Mouse (Mus musculus) MEL (cell line): ENCODE data around the gene Ephb2. TPM values are rescaled to one million over a fixed set of nuclear protein-coding genes. Genes with fewer than 3 reads are reported as not detected.

Experiments used
- DNase-seq: peaks from one replicate; pipeline ENCODE4 v3.0.0; 2011; ENCODE audit warnings: low read depth, low spot score
- H3K27ac ChIP-seq: 2 replicates; pipeline ENCODE4 v1.5.1; 2012; ENCODE audit warnings: low read depth, mild to moderate bottlenecking, control low read depth, low read length, moderate library complexity; ENCODE audit not compliant: control insufficient read depth
- H3K27me3 ChIP-seq, 2 experiments: fragments of 150-350 bp in 1 of 2; sonication (generic) in 1 of 2; 2 replicates each; pipeline ENCODE4 v1.6.1; 2012; ENCODE audit warnings: low read length in 2 of 2, mild to moderate bottlenecking in 2 of 2, improper control_type of control experiment in 1 of 2, moderate library complexity in 1 of 2; ENCODE audit not compliant: insufficient read depth in 2 of 2, control insufficient read depth in 1 of 2
- H3K36me3 ChIP-seq, 2 experiments: 2 replicates each; pipeline ENCODE4 v1.6.1; 2012 to 2014; ENCODE audit warnings: low read length in 2 of 2, improper control_type of control experiment in 1 of 2, inconsistent platforms in 1 of 2, mild to moderate bottlenecking in 1 of 2; ENCODE audit not compliant: insufficient read depth in 2 of 2, control insufficient read depth in 1 of 2
- H3K4me1 ChIP-seq, 2 experiments: fragments of 150-350 bp in 1 of 2; sonication (generic) in 1 of 2; 2 replicates each; pipeline ENCODE4 v1.6.1; 2012; ENCODE audit warnings: low read length in 2 of 2, improper control_type of control experiment in 1 of 2, mild to moderate bottlenecking in 1 of 2; ENCODE audit not compliant: insufficient read depth in 2 of 2, control insufficient read depth in 1 of 2
- H3K4me3 ChIP-seq, 2 experiments: fragments of 150-350 bp in 1 of 2; sonication (generic) in 1 of 2; 2 replicates each; pipeline ENCODE4 v1.5.1; 2012; ENCODE audit warnings: low read depth in 2 of 2, low read length in 2 of 2, mild to moderate bottlenecking in 2 of 2, moderate library complexity in 2 of 2, control low read depth in 1 of 2, improper control_type of control experiment in 1 of 2; ENCODE audit not compliant: control insufficient read depth in 1 of 2, insufficient read depth in 1 of 2
- H3K79me2 ChIP-seq: 2 replicates; pipeline ENCODE4 v1.6.1; 2012; ENCODE audit warnings: mild to moderate bottlenecking, low read length, moderate library complexity; ENCODE audit not compliant: control insufficient read depth, poor library complexity, insufficient read depth
- H3K9ac ChIP-seq: 2 replicates; pipeline ENCODE4 v1.6.1; 2012; ENCODE audit warnings: low read depth, mild to moderate bottlenecking, control low read depth, low read length, moderate library complexity; ENCODE audit not compliant: control insufficient read depth, poor library complexity, severe bottlenecking
- H3K9me3 ChIP-seq: fragments of 150-350 bp; sonication (generic); replicated peaks from 2 replicates; pipeline ENCODE4 v1.6.1; 2012; ENCODE audit warnings: mild to moderate bottlenecking, low read length, improper control_type of control experiment, moderate library complexity; ENCODE audit not compliant: insufficient read depth
- BHLHE40 ChIP-seq: IDR thresholded peaks from 2 replicates; pipeline ENCODE4 v1.6.1; 2012; ENCODE audit warnings: low read depth, mild to moderate bottlenecking, inconsistent platforms, low read length, improper control_type of control experiment, borderline replicate concordance
- CHD1 ChIP-seq: IDR thresholded peaks from 2 replicates; pipeline ENCODE4 v1.6.1; 2012; ENCODE audit warnings: low read depth, mild to moderate bottlenecking, inconsistent platforms, low read length, improper control_type of control experiment
- CHD2 ChIP-seq: IDR thresholded peaks from 2 replicates; pipeline ENCODE4 v1.6.1; 2011; ENCODE audit warnings: low read length, improper control_type of control experiment
- CTCF ChIP-seq, 3 experiments: IDR thresholded peaks in 2 of 3; conservative IDR thresholded peaks in 1 of 3; 2 replicates each; pipeline ENCODE4 v1.5.1; 2011 to 2012; ENCODE audit warnings: low read length in 3 of 3, low read depth in 2 of 3, mild to moderate bottlenecking in 2 of 3, improper control_type of control experiment in 1 of 3, inconsistent platforms in 1 of 3, mixed read lengths in 1 of 3, moderate library complexity in 1 of 3; ENCODE audit not compliant: control insufficient read depth in 1 of 3, insufficient read depth in 1 of 3, poor library complexity in 1 of 3, severe bottlenecking in 1 of 3
- E2F4 ChIP-seq: IDR thresholded peaks from 2 replicates; pipeline ENCODE4 v1.6.1; 2011; ENCODE audit warnings: low read depth, low read length, improper control_type of control experiment, borderline replicate concordance
- ELF1 ChIP-seq: IDR thresholded peaks from 2 replicates; pipeline ENCODE4 v1.6.1; 2014; ENCODE audit warnings: low read depth, mild to moderate bottlenecking, inconsistent platforms, low read length, improper control_type of control experiment, moderate library complexity
- EP300 ChIP-seq, 2 experiments: IDR thresholded peaks; 2 replicates each; pipeline ENCODE4 v1.6.1; 2011; ENCODE audit warnings: improper control_type of control experiment in 2 of 2, low read length in 2 of 2, low read depth in 1 of 2, mild to moderate bottlenecking in 1 of 2
- ETS1 ChIP-seq: IDR thresholded peaks from 2 replicates; pipeline ENCODE4 v1.6.1; 2012; ENCODE audit warnings: low read depth, mild to moderate bottlenecking, inconsistent platforms, low read length, improper control_type of control experiment, moderate library complexity
- GATA1 ChIP-seq: IDR thresholded peaks from 2 replicates; pipeline ENCODE4 v1.6.1; 2011; ENCODE audit warnings: low read depth, low read length, improper control_type of control experiment
- JUND ChIP-seq: IDR thresholded peaks from 2 replicates; pipeline ENCODE4 v1.6.1; 2011; ENCODE audit warnings: low read depth, mild to moderate bottlenecking, improper control_type of control experiment, low read length
- KAT2A ChIP-seq: conservative IDR thresholded peaks from 2 replicates; pipeline ENCODE4 v1.6.1; 2012; ENCODE audit warnings: low read depth, low read length, improper control_type of control experiment, inconsistent platforms
- MAZ ChIP-seq: IDR thresholded peaks from 2 replicates; pipeline ENCODE4 v1.6.1; 2012; ENCODE audit warnings: low read depth, mild to moderate bottlenecking, inconsistent platforms, low read length, improper control_type of control experiment
- MEF2A ChIP-seq: IDR thresholded peaks from 2 replicates; pipeline ENCODE4 v1.6.1; 2014; ENCODE audit warnings: low read depth, mild to moderate bottlenecking, inconsistent platforms, low read length, improper control_type of control experiment; ENCODE audit not compliant: poor library complexity, insufficient replicate concordance, severe bottlenecking; ENCODE audit errors: extremely low read depth
- MYC ChIP-seq: IDR thresholded peaks from 2 replicates; pipeline ENCODE4 v1.6.1; 2011; ENCODE audit warnings: low read depth, mild to moderate bottlenecking, low read length, improper control_type of control experiment, moderate library complexity
- POLR2AphosphoS2 ChIP-seq: IDR thresholded peaks from 2 replicates; pipeline ENCODE4 v1.6.1; 2011; ENCODE audit warnings: low read length, improper control_type of control experiment
- POLR2AphosphoS5 ChIP-seq: IDR thresholded peaks from 2 replicates; pipeline ENCODE4 v1.6.1; 2012; ENCODE audit warnings: low read depth, borderline replicate concordance, mild to moderate bottlenecking, inconsistent platforms, low read length, moderate library complexity, mixed read lengths
- RCOR1 ChIP-seq: IDR thresholded peaks from 2 replicates; pipeline ENCODE4 v1.6.1; 2012; ENCODE audit warnings: low read depth, mild to moderate bottlenecking, inconsistent platforms, low read length, improper control_type of control experiment
- SIN3A ChIP-seq: IDR thresholded peaks from 2 replicates; pipeline ENCODE4 v1.6.1; 2012; ENCODE audit warnings: low read length, improper control_type of control experiment, inconsistent platforms
- SMC3 ChIP-seq: IDR thresholded peaks from 2 replicates; pipeline ENCODE4 v1.6.1; 2011; ENCODE audit warnings: low read depth, low read length, improper control_type of control experiment
- TCF12 ChIP-seq: IDR thresholded peaks from 2 replicates; pipeline ENCODE4 v1.6.1; 2014; ENCODE audit warnings: low read depth, mild to moderate bottlenecking, inconsistent platforms, low read length, improper control_type of control experiment, moderate library complexity
- USF2 ChIP-seq, 2 experiments: IDR thresholded peaks; 2 replicates each; pipeline ENCODE4 v1.6.1; 2011 to 2012; ENCODE audit warnings: improper control_type of control experiment in 2 of 2, low read length in 2 of 2, borderline replicate concordance in 1 of 2, inconsistent platforms in 1 of 2, low read depth in 1 of 2, mild to moderate bottlenecking in 1 of 2; ENCODE audit not compliant: insufficient read depth in 1 of 2
- ZMIZ1 ChIP-seq: IDR thresholded peaks from 2 replicates; pipeline ENCODE4 v1.6.1; 2012; ENCODE audit warnings: low read depth, mild to moderate bottlenecking, inconsistent platforms, low read length, improper control_type of control experiment, moderate library complexity
- ZNF384 ChIP-seq: IDR thresholded peaks from 2 replicates; pipeline ENCODE4 v1.6.1; 2012; ENCODE audit warnings: low read depth, mild to moderate bottlenecking, inconsistent platforms, low read length, improper control_type of control experiment
- polyA plus RNA-seq, 2 experiments: library from polyadenylated mRNA; stranded (reverse) in 1 of 2; unstranded in 1 of 2; fragments of >175 nt in 1 of 2; fragments of >200 nt in 1 of 2; gene quantifications; 2 replicates each; pipeline versions ENCODE4 v1.2.1 to v1.2.4; 2012; ENCODE audit warnings: low replicate concordance in 2 of 2, low read depth in 1 of 2; ENCODE audit not compliant: insufficient read length in 2 of 2, insufficient read depth in 1 of 2, missing spikeins in 1 of 2
- total RNA-seq: library from RNA; depleted of rRNA; stranded (reverse); fragments of 300-350 nt; gene quantifications from 2 replicates; pipeline ENCODE4 v1.2.3, GENCODE M21; 2012

Ephb2 gene
- total and polyA plus RNA-seq, 3 experiments, result 1.9 to 4.1 TPM; not detected in 1

- Histone ChIP-seq H3K36me3 (no peaks in the 10 kb centered on the region), H3K4me1 (no peaks in the 10 kb centered on the region), H3K79me2 (no peaks in the 10 kb centered on the region), H3K4me3 (no peak overlapping the region), H3K27me3 (no peaks in the 10 kb centered on the region), H3K9ac (no peak overlapping the region), H3K9me3 (no peaks in the 10 kb centered on the region), H3K27ac (no peak overlapping the region)
- TF ChIP-seq CHD1 (no peak), JUND (no peak), GATA1 (no peak), E2F4 (no peak), EP300 (IDR thresholded peaks at IDR 0.05; ENCODE audit: low read depth in 1 of 2, low read length in 2 of 2) (no peak), BHLHE40 (no peak), RCOR1 (no peak), ZNF384 (no peak), CTCF (IDR thresholded peaks at IDR 0.05 in 2 of 3, conservative IDR thresholded peaks at IDR 0.05 in 1 of 3; ENCODE audit: control insufficient read depth in 1 of 3, insufficient read depth in 1 of 3, low read depth in 2 of 3, low read length in 3 of 3, poor library complexity in 1 of 3, severe bottlenecking in 1 of 3) (no peak), ZMIZ1 (no peak), ETS1 (no peak), ELF1 (no peak), KAT2A (no peak), MAZ (no peak), MEF2A (no peak), CHD2 (no peak)
- DNase-seq, result no peak
Observed at GRCm38 (mm10) chr4:136867690-136868345, 32.0 kb upstream of the Ephb2 start.

GRCm38 (mm10) chr4:136865531-136865930 is 29.7 kb upstream of the Ephb2 start:
- H3K27me3 ChIP-seq, result no peaks in the 10 kb centered on the region

More at GRCm38 (mm10) chr4:136865531-136865930, 29.7 kb upstream of the Ephb2 start:
- no peak overlapping the region for H3K27ac ChIP-seq
- DNase-seq, result no peak
- H3K36me3 ChIP-seq, result no peaks in the 10 kb centered on the region
- H3K4me1 ChIP-seq, result no peaks in the 10 kb centered on the region
- no peak overlapping the region for H3K9ac ChIP-seq
- TF ChIP-seq USF2 (IDR thresholded peaks at IDR 0.05; ENCODE audit: borderline replicate concordance in 1 of 2, insufficient read depth in 1 of 2, low read depth in 1 of 2, low read length in 2 of 2) (no peak), JUND (no peak), TCF12 (no peak), CHD2 (no peak), ZMIZ1 (no peak), SMC3 (no peak), POLR2AphosphoS5 (no peak), CHD1 (no peak), E2F4 (no peak), MEF2A (no peak), SIN3A (no peak), MYC (no peak), BHLHE40 (no peak), POLR2AphosphoS2 (no peak)
- H3K79me2 ChIP-seq, result no peaks in the 10 kb centered on the region
- H3K9me3 ChIP-seq, result no peaks in the 10 kb centered on the region
- H3K4me3 ChIP-seq, result no peak overlapping the region
